In genomic region chr10:79780664-79781015, GRCm38 (mm10) we compare ENCODE assay signal across 8 mouse cellular contexts. TPM values are rescaled to one million over a fixed set of nuclear protein-coding genes. Genes with fewer than 3 reads are reported as not detected.
DNase-seq lines count a peak whose midpoint lies in the region; ATAC-seq lines count a peak whose summit lies in the region.

No protein-coding gene starts in this region.

- ATAC-seq in kidney, embryonic 16.5 days (ENCODE audit: low FRiP score, low TSS enrichment) = no peak; the same call in none of the 2 replicates
- peak; percentile 47 for ATAC-seq in activated CD4-positive, CD25-positive, alpha-beta regulatory T cell, adult 4 months
- no peak for ATAC-seq in forebrain, embryonic 13.5 days
- ATAC-seq in neural tube, embryonic 13.5 days (ENCODE audit: low read depth) = no peak; the same call in 1 of the 2 replicates

- no peaks in the 10 kb centered on the region; the same call in none of the 2 replicates for H3K27me3 ChIP-seq in kidney, embryonic 16.5 days (ENCODE audit: insufficient read depth, low read length)
- peaks cover 71% of the 10 kb centered on the region for H3K27me3 ChIP-seq in forebrain, embryonic 13.5 days
- peaks cover 79% of the 10 kb centered on the region for H3K27me3 ChIP-seq in neural tube, embryonic 13.5 days

- H3K4me3 ChIP-seq in kidney, embryonic 16.5 days (ENCODE audit: low read length) = peak overlapping the region; percentile 55
- peak overlapping the region; percentile 37 for H3K4me3 ChIP-seq in forebrain, embryonic 13.5 days
- peak overlapping the region; percentile 38 for H3K4me3 ChIP-seq in neural tube, embryonic 13.5 days

- peak overlapping the region; percentile 94 for H3K4me2 ChIP-seq in kidney, embryonic 16.5 days (replicated peaks; ENCODE audit: low read depth, low read length)
- peak overlapping the region; percentile 66 for H3K4me2 ChIP-seq in forebrain, embryonic 13.5 days
- peak overlapping the region; percentile 60 for H3K4me2 ChIP-seq in neural tube, embryonic 13.5 days

- H3K36me3 ChIP-seq in kidney, embryonic 16.5 days (ENCODE audit: insufficient read depth, low read length) = no peaks in the 10 kb centered on the region
- H3K36me3 ChIP-seq in forebrain, embryonic 13.5 days (ENCODE audit: poor library complexity, severe bottlenecking) = no peaks in the 10 kb centered on the region
- no peaks in the 10 kb centered on the region for H3K36me3 ChIP-seq in neural tube, embryonic 13.5 days

- peaks cover 42% of the 10 kb centered on the region for H3K4me1 ChIP-seq in kidney, embryonic 16.5 days (ENCODE audit: insufficient read depth, low read length)
- H3K4me1 ChIP-seq in forebrain, embryonic 13.5 days = peaks cover 34% of the 10 kb centered on the region
- peaks cover 49% of the 10 kb centered on the region for H3K4me1 ChIP-seq in neural tube, embryonic 13.5 days (replicated peaks)

- H3K9me3 ChIP-seq in kidney, embryonic 16.5 days (ENCODE audit: low read length) = no peaks in the 10 kb centered on the region
- no peaks in the 10 kb centered on the region for H3K9me3 ChIP-seq in forebrain, embryonic 13.5 days (replicated peaks)
- H3K9me3 ChIP-seq in neural tube, embryonic 13.5 days = no peaks in the 10 kb centered on the region

- peak overlapping the region; percentile 70 for H3K27ac ChIP-seq in kidney, embryonic 16.5 days (ENCODE audit: low read length)
- no peak overlapping the region for H3K27ac ChIP-seq in forebrain, embryonic 13.5 days
- no peak overlapping the region for H3K27ac ChIP-seq in neural tube, embryonic 13.5 days (replicated peaks)

- no peak for DNase-seq in kidney, adult 9 months
- DNase-seq in liver = peak; percentile 86
- no peak for DNase-seq in right cerebral cortex, adult 18-20 months
- DNase-seq in layer of hippocampus, adult 9-10 months (ENCODE audit: low spot score) = no peak

- WGBS in kidney, embryonic 16.5 days = under 1% methylated on average over 13 of the region's 13 CpGs
- WGBS in forebrain, embryonic 13.5 days = under 1% methylated on average over 13 of the region's 13 CpGs
- WGBS in neural tube, embryonic 13.5 days = under 1% methylated on average over 13 of the region's 13 CpGs

- H3K9ac ChIP-seq in kidney, embryonic 16.5 days (replicated peaks; ENCODE audit: low read length) = peak overlapping the region; percentile 48; the same call in 1 of the 2 replicates
- no peak overlapping the region for H3K9ac ChIP-seq in forebrain, embryonic 13.5 days
- peak overlapping the region; percentile 50 for H3K9ac ChIP-seq in neural tube, embryonic 13.5 days

RNA-seq across cellular contexts. Expression of gene Fstl3, which starts 3.6 kb away (rescaled TPM):
- 23.9 and 26.4 TPM in 2 replicates for polyA plus RNA-seq in kidney, embryonic 16.5 days (2015; fragmentation: Nextera tagmentation; extraction: Ambion mirVana)
- under 1 TPM in 1 of 2 experiments, not detected in 1; 0.86 TPM for polyA plus RNA-seq in activated CD4-positive, CD25-positive, alpha-beta regulatory T cell, adult 4 months (2017; shearing (Covaris generic))
- polyA plus RNA-seq in forebrain, embryonic 13.5 days (2015; fragmentation: Nextera tagmentation; extraction: Ambion mirVana) = 0.40 and 0.62 TPM in 2 replicates
- polyA plus RNA-seq in neural tube, embryonic 13.5 days (2015; fragmentation: Nextera tagmentation; extraction: Ambion mirVana) = 1.9 and 2.8 TPM in 2 replicates

RNA-seq across cellular contexts. Expression of gene Prss57, which starts 10.1 kb away (rescaled TPM):
- not detected in 2 replicates for polyA plus RNA-seq in kidney, embryonic 16.5 days (2015; fragmentation: Nextera tagmentation; extraction: Ambion mirVana)
- 1 to 10 TPM in 1 of 2 experiments, under 1 TPM in 1; 0.76 to 1.1 TPM for polyA plus RNA-seq in activated CD4-positive, CD25-positive, alpha-beta regulatory T cell, adult 4 months (2017; shearing (Covaris generic))
- 0.09 and 0.13 TPM in 2 replicates for polyA plus RNA-seq in forebrain, embryonic 13.5 days (2015; fragmentation: Nextera tagmentation; extraction: Ambion mirVana)
- 0.07 and 0.69 TPM in 2 replicates for polyA plus RNA-seq in neural tube, embryonic 13.5 days (2015; fragmentation: Nextera tagmentation; extraction: Ambion mirVana)

RNA-seq across cellular contexts. Expression of gene Palm, which starts 12.7 kb away (rescaled TPM):
- polyA plus RNA-seq in kidney, embryonic 16.5 days (2015; fragmentation: Nextera tagmentation; extraction: Ambion mirVana) = 190 and 194 TPM in 2 replicates
- under 1 TPM; 0.55 to 0.95 TPM for polyA plus RNA-seq in activated CD4-positive, CD25-positive, alpha-beta regulatory T cell, adult 4 months (2017; shearing (Covaris generic))
- 214 and 234 TPM in 2 replicates for polyA plus RNA-seq in forebrain, embryonic 13.5 days (2015; fragmentation: Nextera tagmentation; extraction: Ambion mirVana)
- 214 and 231 TPM in 2 replicates for polyA plus RNA-seq in neural tube, embryonic 13.5 days (2015; fragmentation: Nextera tagmentation; extraction: Ambion mirVana)

RNA-seq across cellular contexts. Expression of gene Rnf126, which starts 13.9 kb away (rescaled TPM):
- polyA plus RNA-seq in kidney, embryonic 16.5 days (2015; fragmentation: Nextera tagmentation; extraction: Ambion mirVana) = 66.4 and 77.0 TPM in 2 replicates
- 1 to 10 TPM; 3.9 to 4.4 TPM for polyA plus RNA-seq in activated CD4-positive, CD25-positive, alpha-beta regulatory T cell, adult 4 months (2017; shearing (Covaris generic))
- polyA plus RNA-seq in forebrain, embryonic 13.5 days (2015; fragmentation: Nextera tagmentation; extraction: Ambion mirVana) = 70.9 and 74.8 TPM in 2 replicates
- polyA plus RNA-seq in neural tube, embryonic 13.5 days (2015; fragmentation: Nextera tagmentation; extraction: Ambion mirVana) = 96.2 and 98.5 TPM in 2 replicates

RNA-seq across cellular contexts. Expression of gene Fgf22, which starts 25.8 kb away (rescaled TPM):
- 0.14 and 0.39 TPM in 2 replicates for polyA plus RNA-seq in kidney, embryonic 16.5 days (2015; fragmentation: Nextera tagmentation; extraction: Ambion mirVana)
- polyA plus RNA-seq in activated CD4-positive, CD25-positive, alpha-beta regulatory T cell, adult 4 months (2017; shearing (Covaris generic)) = not detected
- polyA plus RNA-seq in forebrain, embryonic 13.5 days (2015; fragmentation: Nextera tagmentation; extraction: Ambion mirVana) = 0.48 and 0.71 TPM in 2 replicates
- polyA plus RNA-seq in neural tube, embryonic 13.5 days (2015; fragmentation: Nextera tagmentation; extraction: Ambion mirVana) = 1.7 and 2.7 TPM in 2 replicates

Comparison
In these comparisons a context has a peak if more than half of its experiments do, and no peak if none do; other contexts are left out.
1. RNA of gene Palm, which starts 12.7 kb away (polyA plus RNA-seq): 214 to 231 TPM in neural tube, embryonic 13.5 days, 214 to 234 TPM in forebrain, embryonic 13.5 days and 190 to 194 TPM in kidney, embryonic 16.5 days; 0.55 to 0.95 TPM in activated CD4-positive, CD25-positive, alpha-beta regulatory T cell, adult 4 months; every median in the first group is over 10 times any median in the second.
2. Peak in every context shown above with its lines, with median percentiles within 50 percentile points of each other: H3K4me2 ChIP-seq and H3K4me3 ChIP-seq.